Mouse (Mus musculus) ES-Bruce4 (cell line): ENCODE measurements around the gene Gm10376. TPM values are rescaled to one million over a fixed set of nuclear protein-coding genes. Genes with fewer than 3 reads are reported as not detected.
"Not testable (repeated sequence)": the region's sequence is repeated elsewhere in the genome, so short reads cannot be mapped to it uniquely, and the experiment has no call there.

Experiments
- H3K27ac ChIP-seq: 2 replicates; pipeline ENCODE4 v1.5.1; 2012; ENCODE audit warnings: low read length, inconsistent platforms; ENCODE audit not compliant: insufficient read depth
- H3K27me3 ChIP-seq: 2 replicates; pipeline ENCODE4 v1.6.1; 2012; ENCODE audit warnings: mild to moderate bottlenecking, low read length, inconsistent platforms; ENCODE audit not compliant: control insufficient read depth, poor library complexity, insufficient read depth, severe bottlenecking
- H3K36me3 ChIP-seq: 2 replicates; pipeline ENCODE4 v1.6.1; 2012; ENCODE audit warnings: inconsistent platforms, mild to moderate bottlenecking, low read length, moderate library complexity; ENCODE audit not compliant: control insufficient read depth, poor library complexity, insufficient read depth, severe bottlenecking
- H3K4me1 ChIP-seq: one replicate; pipeline ENCODE4 v1.8.1; 2011; ENCODE audit warnings: low read length; ENCODE audit not compliant: control insufficient read depth, insufficient read depth
- H3K4me3 ChIP-seq: 2 replicates; pipeline ENCODE4 v1.5.1; 2011; ENCODE audit warnings: low read depth, mild to moderate bottlenecking, low read length
- H3K9ac ChIP-seq: 2 replicates; pipeline ENCODE4 v1.6.1; 2012; ENCODE audit warnings: low read depth, mild to moderate bottlenecking, inconsistent platforms; ENCODE audit not compliant: poor library complexity, severe bottlenecking
- H3K9me3 ChIP-seq: replicated peaks from 2 replicates; pipeline ENCODE4 v1.6.1; 2012; ENCODE audit warnings: mild to moderate bottlenecking, low read length, inconsistent platforms; ENCODE audit not compliant: control insufficient read depth, poor library complexity, insufficient read depth, severe bottlenecking
- polyA plus RNA-seq: library from polyadenylated mRNA; stranded (reverse); fragments of >200 nt; gene quantifications from 2 replicates; pipeline ENCODE4 v1.2.4, GENCODE M21; 2011; ENCODE audit warnings: low read depth; ENCODE audit not compliant: missing spikeins, insufficient read depth, insufficient read length

Gene Gm10376
- polyA plus RNA-seq: not detected in 2 replicates

- not testable (repeated sequence) for H3K36me3 ChIP-seq, H3K9ac ChIP-seq, H3K27ac ChIP-seq, H3K4me3 ChIP-seq, H3K27me3 ChIP-seq, H3K9me3 ChIP-seq, H3K4me1 ChIP-seq
These were observed at the start of gene Gm10376 for GRCm38 (mm10) chr14:43015528-43015927. Gene Gm10376, minus strand, starts transcription at chr14:43015628.

DNA sequence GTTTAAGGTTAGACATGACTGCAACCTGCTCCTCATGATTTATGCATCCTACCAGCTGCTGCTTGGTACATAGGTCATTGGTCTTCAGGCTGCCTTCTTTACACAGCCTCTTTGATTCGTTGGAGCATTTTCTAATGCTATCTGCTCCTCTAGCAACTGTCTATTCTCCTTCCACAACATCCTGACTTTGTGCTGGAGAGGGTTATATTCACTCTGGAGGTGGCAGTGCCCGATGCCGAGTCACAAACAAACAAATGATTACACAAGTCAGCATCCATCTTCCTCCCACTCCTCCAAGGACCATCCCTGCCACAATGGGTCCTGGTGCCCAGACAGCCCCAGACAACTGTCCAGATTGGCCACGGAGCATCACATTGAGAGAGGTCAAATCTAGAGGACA, 44.8 kb upstream of the Gm10376 start:
- H3K4me3 ChIP-seq, H3K4me1 ChIP-seq, H3K9ac ChIP-seq, H3K27ac ChIP-seq, H3K9me3 ChIP-seq, H3K36me3 ChIP-seq, H3K27me3 ChIP-seq: not testable (repeated sequence)

- not testable (repeated sequence) for H3K27ac ChIP-seq, H3K36me3 ChIP-seq, H3K4me1 ChIP-seq
These were observed 42.6 kb upstream of the Gm10376 start for GRCm38 (mm10) chr14:43058063-43058462.

GRCm38 (mm10) chr14:42993524-42993923, 21.9 kb downstream of the Gm10376 start, which contains the start of gene Gm8082:
Gene Gm8082, minus strand, starts transcription at chr14:42993624.
- not testable (repeated sequence) for H3K27ac ChIP-seq, H3K9ac ChIP-seq, H3K4me3 ChIP-seq, H3K4me1 ChIP-seq, H3K27me3 ChIP-seq, H3K36me3 ChIP-seq, H3K9me3 ChIP-seq

More at GRCm38 (mm10) chr14:43058063-43058462, 42.6 kb upstream of the Gm10376 start:
- H3K9me3 ChIP-seq, H3K9ac ChIP-seq, H3K27me3 ChIP-seq, H3K4me3 ChIP-seq: not testable (repeated sequence)

Other genes starting within 250 kb of the Gm10376 start
- not detected in 2 replicates for gene Gm3015, start 246.8 kb downstream of the Gm10376 start, polyA plus RNA-seq
- gene Gm10377, start 217.6 kb downstream of the Gm10376 start, polyA plus RNA-seq: not detected in 2 replicates
- not detected in 2 replicates for gene Gm21977, start 162.2 kb downstream of the Gm10376 start, polyA plus RNA-seq
- gene Gm8082, start 22.0 kb downstream of the Gm10376 start, polyA plus RNA-seq: not detected in 2 replicates
- not detected in 2 replicates for gene Gm8094, start 61.0 kb upstream of the Gm10376 start, polyA plus RNA-seq
- not detected in 2 replicates for gene Gm8104, start 85.0 kb upstream of the Gm10376 start, polyA plus RNA-seq
- not detected in 2 replicates for gene Gm7233, start 164.2 kb upstream of the Gm10376 start, polyA plus RNA-seq
- not detected in 2 replicates for gene Gm8122, start 219.7 kb upstream of the Gm10376 start, polyA plus RNA-seq
- not detected in 2 replicates for gene Gm8126, start 243.0 kb upstream of the Gm10376 start, polyA plus RNA-seq